26 mouse cellular contexts compared by ENCODE assay signal in genomic region chr19:47869516-47869915, GRCm38 (mm10). TPM values are rescaled to one million over a fixed set of nuclear protein-coding genes. Genes with fewer than 3 reads are reported as not detected.
DNase-seq lines count a peak whose midpoint lies in the region; ATAC-seq and TF ChIP-seq lines count a peak whose summit lies in the region.
"Had no signal": no experiment of that assay in that cellular context is flagged by ENCODE, and none has a peak within 500 bp of the region (broad histone marks: within the 10 kb centered on the region; RNA-seq: fewer than 3 reads in every experiment).

No protein-coding gene starts in this region.

- WGBS in limb, embryonic 12.5 days: 44% methylated on average over 3 of the region's 3 CpGs
- WGBS in stomach, embryonic 16.5 days: 33% methylated on average over 3 of the region's 3 CpGs
- 63% methylated on average over 3 of the region's 3 CpGs for WGBS in cerebellum, adult 2 months

- H3K4me1 ChIP-seq in limb, embryonic 12.5 days (replicated peaks): peaks cover 21% of the 10 kb centered on the region
- peaks cover 3% of the 10 kb centered on the region; the same call in 1 of the 2 replicates for H3K4me1 ChIP-seq in stomach, embryonic 16.5 days (ENCODE audit: control insufficient read depth, insufficient read depth, low read length)
- no peaks in the 10 kb centered on the region; the same call in 1 of the 2 replicates for H3K4me1 ChIP-seq in cerebellum, adult 2 months (ENCODE audit: control insufficient read depth, insufficient read depth, low read length)

- DNase-seq in 416B (ENCODE audit: low read depth) (peak; percentile 19), NIH3T3 (ENCODE audit: low read depth) (peak; percentile 70)
- DNase-seq in T-cell, adult 2 months (ENCODE audit: low spot score): no peak
- DNase-seq in left cerebral cortex, adult 11 months (ENCODE audit: low spot score): no peak
- no peak for DNase-seq in cerebellum, adult 2 months
- no peak for DNase-seq in adrenal gland, postnatal 10 days
- DNase-seq: adrenal gland, postnatal 14 days; B cell, adult 2 months; cerebellum, adult 11 months; cerebellum, adult 8-10 months; cerebellum, postnatal 10 days; cerebellum, postnatal 36 days; gastrocnemius, postnatal 25 days; heart, adult 2 months had no signal

- 0 out of 2 replicates have a peak overlapping the region, but pooled peaks have one; percentile 72 for H3K27ac ChIP-seq in limb, embryonic 12.5 days
- peak overlapping the region; percentile 14; the same call in 1 of the 2 replicates for H3K27ac ChIP-seq in stomach, embryonic 16.5 days (ENCODE audit: low read length)
- no peak overlapping the region for H3K27ac ChIP-seq in cerebellum, adult 2 months (ENCODE audit: insufficient read depth, low read length)
- H3K27ac ChIP-seq: forebrain, embryonic 12.5 days; forebrain, embryonic 15.5 days; heart, adult 2 months; heart, embryonic 10.5 days; hindbrain, embryonic 12.5 days; hindbrain, embryonic 15.5 days had no signal

- no peaks in the 10 kb centered on the region for H3K9me3 ChIP-seq in limb, embryonic 12.5 days
- no peaks in the 10 kb centered on the region for H3K9me3 ChIP-seq in stomach, embryonic 16.5 days (replicated peaks; ENCODE audit: control insufficient read depth, low read length)
- H3K9me3 ChIP-seq: forebrain, embryonic 12.5 days; forebrain, embryonic 15.5 days; heart, embryonic 10.5 days; hindbrain, embryonic 12.5 days; hindbrain, embryonic 15.5 days had no signal

- peaks cover 3% of the 10 kb centered on the region; the same call in 1 of the 2 replicates for H3K27me3 ChIP-seq in limb, embryonic 12.5 days
- H3K27me3 ChIP-seq in stomach, embryonic 16.5 days (ENCODE audit: control insufficient read depth, insufficient read depth, low read length): no peaks in the 10 kb centered on the region
- H3K27me3 ChIP-seq in cerebellum, adult 2 months (ENCODE audit: control insufficient read depth, insufficient read depth, low read length): no peaks in the 10 kb centered on the region
- H3K27me3 ChIP-seq: forebrain, embryonic 12.5 days; forebrain, embryonic 15.5 days; hindbrain, embryonic 15.5 days had no signal

- TF ChIP-seq POLR2A in cerebellum, adult 2 months (IDR thresholded peaks at IDR 0.05; ENCODE audit: borderline replicate concordance, insufficient read depth, low read length): no peak

- no peak for TF ChIP-seq CTCF in cerebellum, adult 2 months (IDR thresholded peaks at IDR 0.05; ENCODE audit: borderline replicate concordance, insufficient read depth, low read depth, low read length)

- no peak overlapping the region for H3K9ac ChIP-seq in limb, embryonic 12.5 days (replicated peaks)
- no peak overlapping the region for H3K9ac ChIP-seq in stomach, embryonic 16.5 days (ENCODE audit: low read length)
- H3K9ac ChIP-seq: forebrain, embryonic 12.5 days; forebrain, embryonic 15.5 days; hindbrain, embryonic 12.5 days; hindbrain, embryonic 15.5 days had no signal

- H3K4me3 ChIP-seq in limb, embryonic 12.5 days (replicated peaks): no peak overlapping the region
- no peak overlapping the region for H3K4me3 ChIP-seq in stomach, embryonic 16.5 days (replicated peaks; ENCODE audit: low read length)
- H3K4me3 ChIP-seq in cerebellum, adult 2 months (replicated peaks; ENCODE audit: insufficient read depth, low read depth, low read length): no peak overlapping the region
- H3K4me3 ChIP-seq: forebrain, embryonic 12.5 days; forebrain, embryonic 15.5 days; heart, adult 2 months; heart, embryonic 10.5 days; hindbrain, embryonic 12.5 days; hindbrain, embryonic 15.5 days had no signal

- H3K4me2 ChIP-seq in limb, embryonic 12.5 days: no peak overlapping the region
- no peak overlapping the region for H3K4me2 ChIP-seq in stomach, embryonic 16.5 days (ENCODE audit: low read depth, low read length)
- H3K4me2 ChIP-seq: forebrain, embryonic 12.5 days; forebrain, embryonic 15.5 days; hindbrain, embryonic 12.5 days; hindbrain, embryonic 15.5 days had no signal

- ATAC-seq in limb, embryonic 12.5 days (ENCODE audit: insufficient number of reproducible peaks, insufficient read depth, low FRiP score, low TSS enrichment, low read depth): no peak
- ATAC-seq in stomach, embryonic 16.5 days (ENCODE audit: insufficient read depth, low FRiP score): no peak
- ATAC-seq: forebrain, embryonic 15.5 days had no signal

- H3K36me3 ChIP-seq in limb, embryonic 12.5 days: no peaks in the 10 kb centered on the region; the same call in 1 of the 2 replicates
- H3K36me3 ChIP-seq in stomach, embryonic 16.5 days (ENCODE audit: control insufficient read depth, insufficient read depth, low read length): no peaks in the 10 kb centered on the region
- H3K36me3 ChIP-seq: forebrain, embryonic 12.5 days; forebrain, embryonic 15.5 days; G1E; heart, embryonic 10.5 days; hindbrain, embryonic 12.5 days; hindbrain, embryonic 15.5 days had no signal

RNA-seq across cellular contexts. Expression of gene Gsto2, which starts 4.2 kb away (rescaled TPM):
- polyA plus RNA-seq in limb, embryonic 12.5 days (2016; fragmentation: Nextera tagmentation; extraction: Ambion mirVana): 0.59 and 0.97 TPM in 2 replicates
- polyA plus RNA-seq in stomach, embryonic 16.5 days (2015; fragmentation: Nextera tagmentation; extraction: Ambion mirVana): 2.0 and 2.6 TPM in 2 replicates
- polyA plus RNA-seq in cerebellum, adult 2 months (2012; rRNA removed): 2.5 and 2.9 TPM in 2 replicates
- total RNA-seq in adrenal gland, postnatal 10 days (2021): 1 to 10 TPM; 2.6 to 3.7 TPM
- total RNA-seq: hematopoietic stem cell, adult 5-6 weeks had no signal

RNA-seq across cellular contexts. Expression of gene Gsto1, which starts 14.7 kb away (rescaled TPM):
- 211 and 229 TPM in 2 replicates for polyA plus RNA-seq in limb, embryonic 12.5 days (2016; fragmentation: Nextera tagmentation; extraction: Ambion mirVana)
- polyA plus RNA-seq in stomach, embryonic 16.5 days (2015; fragmentation: Nextera tagmentation; extraction: Ambion mirVana): 2,215 and 3,106 TPM in 2 replicates
- 40.5 and 42.1 TPM in 2 replicates for polyA plus RNA-seq in cerebellum, adult 2 months (2012; rRNA removed)
- 100 to 1,000 TPM; 158 to 159 TPM for total RNA-seq in adrenal gland, postnatal 10 days (2021)

RNA-seq across cellular contexts. Expression of gene Cfap43, which starts 49.6 kb away (rescaled TPM):
- polyA plus RNA-seq in limb, embryonic 12.5 days (2016; fragmentation: Nextera tagmentation; extraction: Ambion mirVana): 0.09 TPM in 1 of 2 replicates, not detected in the other
- 1.1 TPM in 2 replicates for polyA plus RNA-seq in stomach, embryonic 16.5 days (2015; fragmentation: Nextera tagmentation; extraction: Ambion mirVana)
- polyA plus RNA-seq in cerebellum, adult 2 months (2012; rRNA removed): 0.86 and 1.00 TPM in 2 replicates
- not detected for total RNA-seq in adrenal gland, postnatal 10 days (2021)
- total RNA-seq: adrenal gland, adult 18-20 months; adrenal gland, postnatal 14 days; gastrocnemius, adult 8-10 months; gastrocnemius, postnatal 25 days; heart, adult 2 months had no signal
- polyA plus RNA-seq: embryonic facial prominence, embryonic 11.5 days; G1E had no signal

RNA-seq across cellular contexts. Expression of gene Itprip, which starts 49.6 kb away (rescaled TPM):
- polyA plus RNA-seq in limb, embryonic 12.5 days (2016; fragmentation: Nextera tagmentation; extraction: Ambion mirVana): 29.4 and 29.9 TPM in 2 replicates
- polyA plus RNA-seq in stomach, embryonic 16.5 days (2015; fragmentation: Nextera tagmentation; extraction: Ambion mirVana): 18.7 and 20.1 TPM in 2 replicates
- polyA plus RNA-seq in cerebellum, adult 2 months (2012; rRNA removed): 0.52 and 0.57 TPM in 2 replicates
- 10 to 100 TPM; 11.7 to 14.5 TPM for total RNA-seq in adrenal gland, postnatal 10 days (2021)

Comparison
In these comparisons a context has a peak if more than half of its experiments do, and no peak if none do; other contexts are left out.
1. DNase-seq: peak in 416B (single experiment) and NIH3T3 (single experiment); none in T-cell, adult 2 months (single experiment), left cerebral cortex, adult 11 months (single experiment), cerebellum, adult 2 months (0 of 2) and adrenal gland, postnatal 10 days (single experiment).